Mouse (Mus musculus) induced T-regulatory cell, adult 2 months (primary cell): ENCODE measurements around the gene Sh3gl2.

Experiments
- DNase-seq: peaks from one replicate; pipeline ENCODE4 v3.0.0-alpha.2; 2012; ENCODE audit warnings: low read depth

The Sh3gl2 gene

GRCm38 (mm10) chr4:85232386-85233381 lies 27.8 kb downstream of the Sh3gl2 start:
- DNase-seq, result no peak

GRCm38 (mm10) chr4:85241675-85242074 lies 36.7 kb downstream of the Sh3gl2 start:
- no peak for DNase-seq

- no peak for DNase-seq
Measured at GRCm38 (mm10) chr4:85242562-85242961, 37.6 kb downstream of the Sh3gl2 start.

- no peak for DNase-seq
Measured at GRCm38 (mm10) chr4:85248673-85249072, 43.7 kb downstream of the Sh3gl2 start.

- DNase-seq, result no peak
Measured at GRCm38 (mm10) chr4:85250271-85250670, 45.3 kb downstream of the Sh3gl2 start.

- DNase-seq, result no peak
Measured at GRCm38 (mm10) chr4:85250786-85251185, 45.9 kb downstream of the Sh3gl2 start.

- DNase-seq, result no peak
Measured at GRCm38 (mm10) chr4:85255771-85256389, 51.0 kb downstream of the Sh3gl2 start.

GRCm38 (mm10) chr4:85256461-85257202 lies 51.7 kb downstream of the Sh3gl2 start:
- no peak for DNase-seq

GRCm38 (mm10) chr4:85257771-85258341 lies 52.9 kb downstream of the Sh3gl2 start:
- no peak for DNase-seq

DNA sequence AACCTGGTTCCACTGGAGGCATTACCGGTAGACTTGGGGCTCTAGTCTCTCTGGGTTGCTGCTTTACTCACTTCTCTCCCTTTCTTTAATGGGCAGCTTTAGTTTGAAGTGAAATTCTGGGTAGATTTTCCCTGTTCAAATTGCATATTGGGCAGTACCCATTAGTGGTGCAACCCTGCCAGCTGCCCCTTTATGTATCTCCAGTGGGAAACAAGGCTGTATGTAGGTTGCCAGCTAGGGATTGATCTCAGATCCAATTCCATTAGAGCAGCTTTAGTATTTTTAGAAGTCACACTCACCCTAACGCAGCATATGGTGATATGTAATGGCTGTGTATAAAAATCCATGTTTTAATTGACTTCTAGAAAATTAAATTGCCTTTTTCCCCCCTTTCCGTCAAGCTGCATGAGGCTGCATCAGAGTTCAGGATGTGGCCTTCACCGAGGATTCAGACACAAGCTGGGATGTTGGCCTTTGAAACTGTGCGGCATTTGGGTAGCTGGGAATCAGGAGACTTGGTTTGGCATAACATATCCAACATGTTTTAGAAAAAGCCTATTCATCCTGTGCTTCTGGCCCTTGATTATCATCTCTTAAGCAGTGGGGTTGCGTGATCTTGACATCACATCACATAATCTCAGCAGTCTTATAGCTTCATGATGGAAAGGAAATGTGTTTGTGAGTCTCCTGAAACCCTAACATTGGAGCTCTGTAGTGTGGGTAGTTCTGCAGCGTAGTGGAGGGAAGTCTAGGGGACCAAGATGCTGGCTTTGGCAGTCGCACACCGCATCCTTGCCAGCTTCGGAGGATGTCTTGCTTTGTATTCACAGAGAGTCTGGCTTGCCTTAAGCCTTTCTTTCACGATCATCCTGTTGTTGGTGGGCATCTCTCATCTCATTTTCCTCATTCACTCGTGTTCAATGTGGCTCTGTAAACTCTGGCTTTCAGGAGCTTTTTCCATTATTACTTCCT lies 56.0 kb downstream of the Sh3gl2 start:
- no peak for DNase-seq

GRCm38 (mm10) chr4:85262146-85262545 lies 57.2 kb downstream of the Sh3gl2 start:
- DNase-seq, result no peak

GRCm38 (mm10) chr4:85262606-85263005 lies 57.7 kb downstream of the Sh3gl2 start:
- DNase-seq, result no peak

GRCm38 (mm10) chr4:85267456-85267855 lies 62.5 kb downstream of the Sh3gl2 start:
- DNase-seq, result no peak

- no peak for DNase-seq
Measured at GRCm38 (mm10) chr4:85272877-85273276, 68.0 kb downstream of the Sh3gl2 start.

GRCm38 (mm10) chr4:85273452-85273851 lies 68.5 kb downstream of the Sh3gl2 start:
- no peak for DNase-seq

DNA sequence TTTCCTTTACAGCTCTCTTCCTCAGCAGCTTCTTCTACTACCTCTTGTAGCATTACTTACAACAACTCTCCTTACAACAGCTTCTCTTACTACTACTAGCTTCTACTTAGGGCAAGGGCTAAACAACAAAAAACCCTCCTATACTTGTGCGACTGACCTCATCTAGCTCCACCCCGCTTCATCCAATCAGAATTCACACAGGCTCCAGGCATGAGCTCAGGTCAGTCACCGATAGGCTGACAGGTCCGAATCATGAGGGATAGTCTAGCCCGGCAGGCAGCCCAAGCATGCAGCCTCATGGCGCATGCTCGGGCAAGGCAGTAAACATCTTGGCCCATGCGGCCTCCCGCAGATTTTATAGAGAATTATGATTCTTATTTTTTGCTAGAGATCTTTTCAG lies 78.2 kb downstream of the Sh3gl2 start:
- no peak for DNase-seq

DNA sequence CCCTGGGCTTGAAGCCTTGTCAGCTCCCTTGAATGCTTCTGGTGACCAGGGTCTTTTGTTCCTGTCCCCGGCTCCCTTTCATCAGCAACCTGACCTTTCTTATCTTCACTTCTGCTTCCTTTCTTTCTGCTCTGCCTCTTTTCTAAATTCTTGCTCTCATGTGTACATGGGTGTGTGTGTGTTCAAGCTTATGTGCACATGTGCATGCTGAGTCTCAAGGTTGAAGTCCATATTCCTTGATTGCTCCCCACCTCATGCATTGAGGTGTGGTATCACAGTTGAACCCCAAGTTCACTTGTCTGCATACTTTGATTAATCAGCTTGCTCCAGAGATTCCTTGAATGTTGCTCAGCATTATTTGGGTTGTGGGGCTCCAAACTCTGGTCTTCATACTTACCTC lies 85.1 kb downstream of the Sh3gl2 start:
- DNase-seq, result no peak

GRCm38 (mm10) chr4:85291296-85291695 lies 86.4 kb downstream of the Sh3gl2 start:
- DNase-seq, result no peak

GRCm38 (mm10) chr4:85293368-85293767 lies 88.4 kb downstream of the Sh3gl2 start:
- DNase-seq, result no peak

DNA sequence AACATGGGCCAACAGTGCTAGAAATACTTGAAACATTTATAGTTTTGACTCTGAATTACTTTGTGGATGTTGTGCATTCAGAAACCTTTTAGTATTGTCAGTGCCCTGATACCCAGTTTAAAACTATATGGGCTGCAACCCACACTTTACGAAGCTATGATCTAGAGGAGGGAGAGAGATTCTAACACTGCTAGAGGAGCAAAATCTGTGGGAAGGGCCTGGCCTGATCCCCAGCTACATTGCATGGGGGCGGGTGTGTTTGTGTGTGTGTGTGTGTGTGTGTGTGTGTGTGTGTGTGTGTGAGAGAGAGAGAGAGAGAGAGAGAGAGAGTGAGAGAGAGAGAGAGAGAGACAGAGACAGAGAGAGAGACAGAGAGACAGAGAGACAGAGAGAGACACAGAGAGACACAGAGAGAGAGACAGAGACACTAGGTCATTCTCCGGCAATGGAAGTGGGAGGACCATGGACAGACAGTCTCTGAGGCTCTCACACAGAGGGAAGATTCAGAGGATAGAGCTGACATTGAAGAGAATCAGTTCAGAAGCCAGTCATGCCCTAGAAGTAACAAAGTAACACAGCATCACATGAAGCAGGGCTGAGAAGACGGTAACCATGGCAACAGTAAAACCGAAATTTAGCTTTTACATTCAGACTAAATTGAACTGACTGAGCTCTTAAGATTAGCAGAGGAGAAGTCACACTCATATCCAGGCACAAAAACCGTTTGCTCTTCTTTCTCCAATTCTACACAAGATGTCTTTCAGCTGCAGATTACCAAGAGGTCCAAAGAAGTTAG lies 95.9 kb downstream of the Sh3gl2 start:
- DNase-seq, result no peak
